Mouse (Mus musculus) lung, adult 10 weeks (tissue): Measurements from ENCODE around the gene Ric8a. TPM values are rescaled to one million over a fixed set of nuclear protein-coding genes. Genes with fewer than 3 reads are reported as not detected.

Experiments used
- polyA plus RNA-seq: library from polyadenylated mRNA; stranded (reverse); fragments of 350-450 nt; fragmentation: Illumina TruSeq; extraction: RNeasy Lipid Tissue Mini Kit (QIAGEN cat#74804); gene quantifications from one replicate; pipeline ENCODE4 v1.2.3, GENCODE M21; 2014; ENCODE audit warnings: low read depth, low replicate concordance; ENCODE audit not compliant: insufficient read depth

Gene Ric8a
- polyA plus RNA-seq: 54.0 TPM

GRCm38 (mm10) chr7:140856785-140857549 lies at the start of gene Ric8a:
Gene Ric8a (plus strand): TSS chr7:140856957.

DNA sequence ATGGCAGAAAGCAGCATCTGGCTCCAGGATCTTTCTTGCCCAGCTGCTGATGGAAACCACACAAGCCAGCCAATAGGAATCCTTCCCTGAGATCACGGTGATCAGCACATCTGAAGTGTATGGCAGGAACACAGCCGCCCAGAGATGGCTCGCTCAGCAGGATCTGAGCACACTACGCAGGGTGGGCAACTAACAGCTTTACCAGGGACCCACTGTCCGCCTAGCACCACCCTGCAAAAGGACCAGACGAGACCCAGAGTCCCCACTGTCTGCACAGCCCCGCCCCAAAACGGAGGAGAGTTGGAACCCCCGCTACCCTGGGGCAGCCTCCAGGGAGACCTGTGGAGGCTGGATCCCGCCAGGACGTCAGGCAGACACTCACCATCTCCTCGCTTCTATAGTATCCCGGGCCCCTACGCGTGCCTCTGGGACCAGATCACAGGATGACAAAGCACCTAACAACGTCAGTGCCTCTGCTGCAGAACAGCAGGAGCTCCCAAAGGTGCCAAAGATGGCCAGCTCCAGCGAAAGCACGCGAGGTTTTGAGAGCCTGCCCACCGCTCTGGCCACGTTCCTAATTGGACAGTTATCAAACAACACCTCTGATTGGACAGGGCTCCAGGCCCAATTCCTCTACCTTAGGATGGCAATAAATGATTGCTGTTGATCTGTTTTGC lies 35.0 kb upstream of the Ric8a start, which contains the start of gene Zfp941:
Zfp941 (minus strand) TSS at position 526 of the 677 bp plus-strand sequence.

GRCm38 (mm10) chr7:140834968-140835757 lies 21.6 kb upstream of the Ric8a start, which contains the start of gene Urah:
Gene Urah (plus strand): TSS chr7:140835018.

DNA sequence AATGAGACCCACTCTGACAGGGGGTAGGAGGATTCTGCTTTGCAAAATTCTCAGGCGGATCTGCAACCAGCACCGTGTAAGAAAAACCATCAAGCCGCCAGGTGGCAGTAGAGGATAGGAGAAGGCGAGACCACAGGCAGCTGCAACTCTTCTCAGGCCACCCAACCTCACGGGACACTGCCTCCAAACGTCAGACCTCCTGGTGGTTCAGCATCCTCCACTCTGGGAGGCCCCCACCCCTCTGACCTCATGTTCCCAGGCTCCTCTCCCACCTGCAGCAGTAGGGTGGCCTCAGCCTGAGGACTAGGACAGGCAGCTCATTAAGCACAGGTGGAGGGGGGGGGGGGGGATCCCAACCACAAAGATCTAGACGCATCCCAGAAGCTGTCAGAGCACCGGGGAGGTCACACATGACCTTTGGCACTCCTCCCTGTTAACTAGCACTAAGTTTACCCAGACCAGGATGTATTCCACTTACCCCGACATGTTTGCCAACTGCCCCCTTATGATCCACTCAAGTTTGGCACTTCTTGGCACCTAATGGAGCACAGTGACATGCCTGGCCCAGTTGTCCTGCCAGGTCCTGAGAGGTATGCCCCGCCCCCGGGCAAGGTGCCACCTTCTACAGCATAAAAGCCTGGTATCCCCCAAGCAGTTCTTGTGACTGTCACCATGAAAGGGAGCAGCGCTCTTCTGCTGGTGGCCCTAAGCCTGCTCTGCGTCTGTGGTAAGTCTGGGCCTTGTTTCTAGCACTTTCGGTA lies 11.7 kb upstream of the Ric8a start, which contains the start of gene Scgb1c1:
Scgb1c1 (plus strand) TSS at position 643 of the 761 bp plus-strand sequence.

GRCm38 (mm10) chr7:140847755-140848580 lies 8.8 kb upstream of the Ric8a start, which contains the start of gene Odf3:
Gene Odf3 (plus strand): TSS chr7:140847805.

DNA sequence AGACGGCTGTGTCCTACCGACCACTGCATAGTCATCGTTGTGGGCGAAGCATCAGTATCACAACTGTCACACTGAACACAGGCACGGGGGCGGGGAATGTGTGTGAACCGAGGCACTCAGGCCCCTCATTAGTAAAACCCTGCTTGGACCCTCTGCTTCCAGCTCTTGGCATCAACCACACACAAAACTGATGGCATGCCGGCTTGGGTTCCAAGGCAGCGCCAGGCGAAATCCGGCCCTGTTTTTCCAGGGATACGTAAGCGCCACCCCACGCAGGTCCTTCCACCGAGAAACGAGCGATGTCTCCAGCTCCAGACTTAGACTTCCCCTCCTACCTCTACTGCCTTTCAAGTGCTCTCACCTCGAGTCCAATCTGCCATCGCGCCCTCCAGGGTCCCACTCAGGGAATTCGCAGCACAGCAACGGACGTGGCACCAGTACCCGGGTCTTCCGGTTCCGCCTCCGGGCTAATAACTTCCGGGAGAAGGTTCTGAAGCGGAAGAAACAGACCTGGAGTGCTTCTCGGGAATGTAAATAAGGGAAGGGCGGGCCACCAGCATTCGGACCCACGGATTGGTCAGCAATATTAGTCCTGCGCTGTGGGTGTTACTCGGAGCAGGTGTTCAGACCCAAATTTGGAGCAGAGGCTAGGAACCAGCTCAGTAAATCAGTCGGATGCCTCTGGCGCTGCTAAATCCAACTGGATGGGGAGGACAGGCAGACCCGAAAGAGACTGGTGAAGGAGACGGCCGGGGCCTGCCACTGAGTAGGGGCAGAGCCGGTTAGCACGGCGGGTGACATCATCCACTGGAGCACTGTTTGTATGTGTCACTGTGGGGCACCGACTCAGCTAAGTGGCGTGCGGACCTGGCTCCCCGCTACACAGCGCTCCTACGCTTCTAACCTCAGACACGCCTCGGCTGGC lies 635 bp upstream of the Ric8a start, which contains the start of gene Gm45785:
Gm45785 (minus strand) TSS at position 472 of the 925 bp plus-strand sequence.

DNA sequence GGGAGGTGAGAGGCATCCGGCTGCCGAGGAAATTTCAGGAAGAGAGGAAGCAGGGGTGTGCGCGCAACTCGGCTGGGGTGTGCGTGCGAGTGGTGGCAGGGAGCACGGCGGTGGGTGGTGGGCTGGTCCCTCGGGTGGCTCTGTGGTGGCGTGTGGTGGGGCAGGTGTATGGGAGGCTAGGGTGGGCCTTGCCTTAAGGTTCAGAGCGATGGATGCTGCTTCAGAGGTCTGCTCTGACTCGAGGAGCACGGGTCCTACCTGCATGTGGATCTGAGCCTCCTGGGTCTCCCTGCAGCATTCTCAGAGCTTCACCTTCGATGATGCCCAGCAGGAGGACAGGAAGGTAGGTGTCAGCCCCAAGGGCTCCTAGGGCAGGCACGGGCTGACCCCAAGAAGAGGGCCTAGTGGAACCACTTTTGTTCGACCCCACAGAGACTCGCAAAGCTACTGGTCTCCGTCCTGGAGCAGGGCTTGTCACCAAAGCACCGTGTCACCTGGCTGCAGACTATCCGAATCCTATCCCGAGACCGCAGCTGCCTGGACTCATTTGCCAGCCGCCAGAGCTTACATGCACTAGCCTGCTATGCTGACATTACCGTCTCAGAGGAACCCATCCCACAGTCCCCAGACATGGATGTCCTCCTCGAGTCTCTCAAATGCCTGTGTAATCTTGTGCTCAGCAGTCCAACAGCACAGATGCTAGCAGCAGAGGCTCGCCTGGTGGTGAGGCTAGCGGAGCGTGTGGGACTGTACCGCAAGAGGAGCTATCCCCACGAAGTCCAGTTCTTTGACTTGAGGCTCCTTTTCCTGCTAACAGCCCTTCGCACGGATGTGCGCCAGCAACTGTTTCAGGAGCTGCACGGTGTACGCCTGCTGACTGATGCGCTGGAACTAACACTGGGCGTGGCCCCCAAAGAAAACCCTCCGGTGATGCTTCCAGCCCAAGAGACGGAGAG lies 1.1 kb downstream of the Ric8a start, which contains the start of gene Bet1l:
Bet1l (minus strand) TSS at position 28 of the 956 bp plus-strand sequence.

GRCm38 (mm10) chr7:140881696-140882468 lies 25.1 kb downstream of the Ric8a start, which contains the start of the genes Psmd13 and Sirt3:
Gene Psmd13 (plus strand): TSS chr7:140881968.
Gene Sirt3 (minus strand): TSS chr7:140882309.

GRCm38 (mm10) chr7:140900220-140900619 lies 43.5 kb downstream of the Ric8a start, which contains the start of gene Cox8b:
Gene Cox8b (minus strand): TSS chr7:140900446.

Other genes with a start within 250 kb of the Ric8a start
- not detected for gene Olfr61, start 228.0 kb upstream of the Ric8a start, polyA plus RNA-seq
- not detected for gene Olfr53, start 210.5 kb upstream of the Ric8a start, polyA plus RNA-seq
- not detected for gene Olfr539, start 197.0 kb upstream of the Ric8a start, polyA plus RNA-seq
- not detected for gene Olfr45, start 175.0 kb upstream of the Ric8a start, polyA plus RNA-seq
- gene Olfr541, start 159.7 kb upstream of the Ric8a start, polyA plus RNA-seq: not detected
- gene Cyp2e1, start 93.2 kb upstream of the Ric8a start, polyA plus RNA-seq: 65.6 TPM
- not detected for gene Syce1, start 69.1 kb upstream of the Ric8a start, polyA plus RNA-seq
- gene Zfp941, start 34.8 kb upstream of the Ric8a start, polyA plus RNA-seq: 0.07 TPM
- gene Urah, start 21.9 kb upstream of the Ric8a start, polyA plus RNA-seq: 18.9 TPM
- gene Scgb1c1, start 11.4 kb upstream of the Ric8a start, polyA plus RNA-seq: 83.0 TPM
- gene Odf3, start 9.2 kb upstream of the Ric8a start, polyA plus RNA-seq: not detected
- gene Gm45785, start 626 bp upstream of the Ric8a start, polyA plus RNA-seq: not detected
- 29.7 TPM for gene Bet1l, start 620 bp downstream of the Ric8a start, polyA plus RNA-seq
- gene Psmd13, start 25.0 kb downstream of the Ric8a start, polyA plus RNA-seq: 114 TPM
- 15.3 TPM for gene Sirt3, start 25.4 kb downstream of the Ric8a start, polyA plus RNA-seq
- gene Cox8b, start 43.5 kb downstream of the Ric8a start, polyA plus RNA-seq: 141 TPM
- gene Nlrp6, start 63.9 kb downstream of the Ric8a start, polyA plus RNA-seq: not detected
- 13.7 TPM for gene Pgghg, start 84.4 kb downstream of the Ric8a start, polyA plus RNA-seq
- 1.2 TPM for gene Ifitm5, start 93.3 kb downstream of the Ric8a start, polyA plus RNA-seq
- gene Gm45717, start 99.0 kb downstream of the Ric8a start, polyA plus RNA-seq: not detected
- gene Ifitm2, start 99.0 kb downstream of the Ric8a start, polyA plus RNA-seq: 663 TPM
- gene Ifitm1, start 110.3 kb downstream of the Ric8a start, polyA plus RNA-seq: 139 TPM
- gene Ifitm3, start 153.8 kb downstream of the Ric8a start, polyA plus RNA-seq: 811 TPM
- gene Ifitm6, start 161.0 kb downstream of the Ric8a start, polyA plus RNA-seq: 21.7 TPM
- gene Gm17387, start 172.2 kb downstream of the Ric8a start, polyA plus RNA-seq: not detected
- not detected for gene B4galnt4, start 204.1 kb downstream of the Ric8a start, polyA plus RNA-seq
- gene Pkp3, start 221.3 kb downstream of the Ric8a start, polyA plus RNA-seq: 12.5 TPM
- 23.1 TPM for gene Sigirr, start 243.6 kb downstream of the Ric8a start, polyA plus RNA-seq